Mouse (Mus musculus): ENCODE measurements around the gene Lrrc20.

DNA sequence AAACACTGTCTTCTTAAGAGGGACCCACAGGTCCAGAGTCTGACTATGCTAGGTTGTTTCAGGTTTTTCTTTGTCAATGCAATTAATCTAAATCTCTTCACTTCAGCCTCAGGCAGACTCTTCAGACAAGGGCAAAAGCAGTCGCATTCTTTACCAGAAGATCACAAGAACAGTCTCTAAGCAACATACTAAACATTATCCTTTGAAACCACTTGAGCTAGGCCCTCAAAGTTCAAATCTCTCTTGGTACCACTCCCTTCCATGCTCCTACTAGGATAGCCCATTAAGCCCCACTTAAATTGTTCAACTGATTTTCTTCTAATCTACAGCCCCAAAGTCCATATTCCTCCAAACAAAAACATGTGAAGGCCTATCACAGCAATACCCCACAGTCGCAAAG lies 83.0 kb downstream of the Lrrc20 start:
- TF ChIP-seq POLR2A (IDR thresholded peaks at IDR 0.05; ENCODE audit: insufficient read depth, low read depth, low read length) (no peak), CTCF (IDR thresholded peaks at IDR 0.05) (no peak), EP300 (IDR thresholded peaks at IDR 0.05; ENCODE audit: insufficient read depth, low read depth, low read length) (no peak)
